Mouse (Mus musculus): Measurements from ENCODE around the gene Hspa8. TPM values are rescaled to one million over a fixed set of nuclear protein-coding genes. Genes with fewer than 3 reads are reported as not detected.

Hspa8 gene
- 2,885 and 3,458 TPM in 2 replicates for polyA plus RNA-seq (2014; fragmentation: Nextera tagmentation; extraction: Ambion mirVana)

GRCm38 (mm10) chr9:40800675-40801612, at the start of gene Hspa8:
Gene Hspa8, plus strand, starts transcription at chr9:40800984.
- Histone ChIP-seq H3K27me3 (ENCODE audit: control insufficient read depth, insufficient read depth, low read length) (no peaks in the 10 kb centered on the region), H3K4me2 (replicated peaks) (peak within 1 kb of the TSS; percentile 89), H3K9ac (peak within 1 kb of the TSS; percentile 89), H3K27ac (peak within 1 kb of the TSS; percentile 99), H3K4me3 (replicated peaks; ENCODE audit: low read length) (peak within 1 kb of the TSS; percentile 67), H3K4me1 (replicated peaks; ENCODE audit: control insufficient read depth, insufficient read depth, low read length) (peaks cover 21% of the 10 kb centered on the region), H3K36me3 (replicated peaks; ENCODE audit: control insufficient read depth, insufficient read depth) (peaks cover 33% of the 10 kb centered on the region), H3K9me3 (ENCODE audit: control insufficient read depth, low read length) (no peaks in the 10 kb centered on the region)
- DNase-seq (ENCODE audit: low spot score), result peak; percentile 100
- WGBS, result under 1% methylated on average over 75 of the region's 83 CpGs
- ATAC-seq (ENCODE audit: low FRiP score), result peak; percentile 97

- DNase-seq (ENCODE audit: low spot score), result no peak
- no peaks in the 10 kb centered on the region for H3K27me3 ChIP-seq (ENCODE audit: control insufficient read depth, insufficient read depth, low read length)
These were observed 49.0 kb upstream of the Hspa8 start for GRCm38 (mm10) chr9:40751749-40752148.

GRCm38 (mm10) chr9:40756401-40756800, 44.4 kb upstream of the Hspa8 start:
- Histone ChIP-seq H3K9ac (no peak overlapping the region), H3K36me3 (replicated peaks; ENCODE audit: control insufficient read depth, insufficient read depth) (0 out of 2 replicates have a peak, but pooled peaks cover 3% of the 10 kb centered on the region), H3K27ac (no peak overlapping the region), H3K27me3 (ENCODE audit: control insufficient read depth, insufficient read depth, low read length) (no peaks in the 10 kb centered on the region), H3K4me2 (replicated peaks) (no peak overlapping the region), H3K4me3 (replicated peaks; ENCODE audit: low read length) (no peak overlapping the region), H3K9me3 (ENCODE audit: control insufficient read depth, low read length) (no peaks in the 10 kb centered on the region), H3K4me1 (replicated peaks; ENCODE audit: control insufficient read depth, insufficient read depth, low read length) (peaks cover 9% of the 10 kb centered on the region)
- DNase-seq (ENCODE audit: low spot score) (peak; percentile 76), ATAC-seq (ENCODE audit: low FRiP score) (no peak)
- WGBS, result 19% methylated on average over 4 of the region's 4 CpGs

More at GRCm38 (mm10) chr9:40751749-40752148, 49.0 kb upstream of the Hspa8 start:
- H3K27ac ChIP-seq, result no peak overlapping the region
- peaks cover 9% of the 10 kb centered on the region; the same call in 1 of the 2 replicates for H3K4me1 ChIP-seq (replicated peaks; ENCODE audit: control insufficient read depth, insufficient read depth, low read length)
- no peak overlapping the region for H3K4me2 ChIP-seq (replicated peaks)
- no peak for ATAC-seq (ENCODE audit: low FRiP score)
- H3K4me3 ChIP-seq (replicated peaks; ENCODE audit: low read length), result no peak overlapping the region
- H3K9ac ChIP-seq, result no peak overlapping the region
- H3K9me3 ChIP-seq (ENCODE audit: control insufficient read depth, low read length), result no peaks in the 10 kb centered on the region
- WGBS, result 47% methylated on average over 3 of the region's 3 CpGs
- H3K36me3 ChIP-seq (replicated peaks; ENCODE audit: control insufficient read depth, insufficient read depth), result no peaks in the 10 kb centered on the region

GRCm38 (mm10) chr9:40757105-40757626, 43.6 kb upstream of the Hspa8 start:
- peaks cover 9% of the 10 kb centered on the region for H3K4me1 ChIP-seq (replicated peaks; ENCODE audit: control insufficient read depth, insufficient read depth, low read length)
- DNase-seq (ENCODE audit: low spot score) (peak; percentile 61), ATAC-seq (ENCODE audit: low FRiP score) (peak; percentile 82)
- H3K4me3 ChIP-seq (replicated peaks; ENCODE audit: low read length), result peak overlapping the region; percentile 21; the same call in 1 of the 2 replicates
- peak overlapping the region; percentile 62 for H3K27ac ChIP-seq
- 0 out of 2 replicates have a peak, but pooled peaks cover 9% of the 10 kb centered on the region for H3K36me3 ChIP-seq (replicated peaks; ENCODE audit: control insufficient read depth, insufficient read depth)
- no peaks in the 10 kb centered on the region for H3K9me3 ChIP-seq (ENCODE audit: control insufficient read depth, low read length)
- whole genome bisulfite sequencing, result 27% methylated on average over 12 of the region's 12 CpGs
- H3K27me3 ChIP-seq (ENCODE audit: control insufficient read depth, insufficient read depth, low read length), result no peaks in the 10 kb centered on the region
- H3K9ac ChIP-seq, result peak overlapping the region; percentile 41
- peak overlapping the region; percentile 52 for H3K4me2 ChIP-seq (replicated peaks)

- Histone ChIP-seq H3K4me2 (replicated peaks) (peak overlapping the region; percentile 52), H3K27ac (peak overlapping the region; percentile 62), H3K4me3 (replicated peaks; ENCODE audit: low read length) (peak overlapping the region; percentile 21), H3K36me3 (replicated peaks; ENCODE audit: control insufficient read depth, insufficient read depth) (0 out of 2 replicates have a peak, but pooled peaks cover 9% of the 10 kb centered on the region), H3K9ac (peak overlapping the region; percentile 41), H3K9me3 (ENCODE audit: control insufficient read depth, low read length) (no peaks in the 10 kb centered on the region), H3K27me3 (ENCODE audit: control insufficient read depth, insufficient read depth, low read length) (no peaks in the 10 kb centered on the region), H3K4me1 (replicated peaks; ENCODE audit: control insufficient read depth, insufficient read depth, low read length) (peaks cover 9% of the 10 kb centered on the region)
- DNase-seq (ENCODE audit: low spot score) (peak; percentile 87), ATAC-seq (ENCODE audit: low FRiP score) (peak; percentile 94)
- 8% methylated on average over 22 of the region's 22 CpGs for WGBS
These were observed 43.0 kb upstream of the Hspa8 start for GRCm38 (mm10) chr9:40757685-40758270.

GRCm38 (mm10) chr9:40762354-40762753, 38.4 kb upstream of the Hspa8 start:
- 94% methylated on average over 6 of the region's 6 CpGs for WGBS
- DNase-seq (ENCODE audit: low spot score) (no peak), ATAC-seq (ENCODE audit: low FRiP score) (no peak)
- Histone ChIP-seq H3K4me3 (replicated peaks; ENCODE audit: low read length) (no peak overlapping the region), H3K4me1 (replicated peaks; ENCODE audit: control insufficient read depth, insufficient read depth, low read length) (peaks cover 1% of the 10 kb centered on the region; the same call in 1 of the 2 replicates), H3K36me3 (replicated peaks; ENCODE audit: control insufficient read depth, insufficient read depth) (peaks cover 28% of the 10 kb centered on the region), H3K9ac (no peak overlapping the region), H3K27me3 (ENCODE audit: control insufficient read depth, insufficient read depth, low read length) (no peaks in the 10 kb centered on the region), H3K27ac (no peak overlapping the region), H3K4me2 (replicated peaks) (no peak overlapping the region), H3K9me3 (ENCODE audit: control insufficient read depth, low read length) (no peaks in the 10 kb centered on the region)

- no peak overlapping the region for H3K4me3 ChIP-seq (replicated peaks; ENCODE audit: low read length)
- WGBS, result 92% methylated on average over 8 of the region's 9 CpGs
- no peak for DNase-seq (ENCODE audit: low spot score)
- peaks cover 28% of the 10 kb centered on the region for H3K36me3 ChIP-seq (replicated peaks; ENCODE audit: control insufficient read depth, insufficient read depth)
- no peak for ATAC-seq (ENCODE audit: low FRiP score)
- H3K4me1 ChIP-seq (replicated peaks; ENCODE audit: control insufficient read depth, insufficient read depth, low read length), result no peaks in the 10 kb centered on the region
- H3K27ac ChIP-seq, result no peak overlapping the region
- H3K27me3 ChIP-seq (ENCODE audit: control insufficient read depth, insufficient read depth, low read length), result no peaks in the 10 kb centered on the region
- H3K9ac ChIP-seq, result no peak overlapping the region
- H3K4me2 ChIP-seq (replicated peaks), result no peak overlapping the region
- no peaks in the 10 kb centered on the region for H3K9me3 ChIP-seq (ENCODE audit: control insufficient read depth, low read length)
These were observed 35.8 kb upstream of the Hspa8 start for GRCm38 (mm10) chr9:40764887-40765580.

GRCm38 (mm10) chr9:40765581-40765940, 35.2 kb upstream of the Hspa8 start:
- no peak overlapping the region for H3K4me2 ChIP-seq (replicated peaks)
- H3K36me3 ChIP-seq (replicated peaks; ENCODE audit: control insufficient read depth, insufficient read depth), result peaks cover 28% of the 10 kb centered on the region
- DNase-seq (ENCODE audit: low spot score) (no peak), ATAC-seq (ENCODE audit: low FRiP score) (no peak)
- H3K9me3 ChIP-seq (ENCODE audit: control insufficient read depth, low read length), result no peaks in the 10 kb centered on the region
- H3K9ac ChIP-seq, result no peak overlapping the region
- H3K4me3 ChIP-seq (replicated peaks; ENCODE audit: low read length), result no peak overlapping the region
- H3K4me1 ChIP-seq (replicated peaks; ENCODE audit: control insufficient read depth, insufficient read depth, low read length), result no peaks in the 10 kb centered on the region
- no peaks in the 10 kb centered on the region for H3K27me3 ChIP-seq (ENCODE audit: control insufficient read depth, insufficient read depth, low read length)
- 79% methylated on average over 12 of the region's 12 CpGs for WGBS
- no peak overlapping the region for H3K27ac ChIP-seq
